Mouse (Mus musculus): Measurements from ENCODE around the gene Myh7. TPM values are rescaled to one million over a fixed set of nuclear protein-coding genes. Genes with fewer than 3 reads are reported as not detected.

The Myh7 gene
- polyA plus RNA-seq (2015; fragmentation: Illumina TruSeq; extraction: RNeasy Lipid Tissue Mini Kit (QIAGEN cat#74804); ENCODE audit: insufficient read depth, low read depth, low replicate concordance): not detected

DNA sequence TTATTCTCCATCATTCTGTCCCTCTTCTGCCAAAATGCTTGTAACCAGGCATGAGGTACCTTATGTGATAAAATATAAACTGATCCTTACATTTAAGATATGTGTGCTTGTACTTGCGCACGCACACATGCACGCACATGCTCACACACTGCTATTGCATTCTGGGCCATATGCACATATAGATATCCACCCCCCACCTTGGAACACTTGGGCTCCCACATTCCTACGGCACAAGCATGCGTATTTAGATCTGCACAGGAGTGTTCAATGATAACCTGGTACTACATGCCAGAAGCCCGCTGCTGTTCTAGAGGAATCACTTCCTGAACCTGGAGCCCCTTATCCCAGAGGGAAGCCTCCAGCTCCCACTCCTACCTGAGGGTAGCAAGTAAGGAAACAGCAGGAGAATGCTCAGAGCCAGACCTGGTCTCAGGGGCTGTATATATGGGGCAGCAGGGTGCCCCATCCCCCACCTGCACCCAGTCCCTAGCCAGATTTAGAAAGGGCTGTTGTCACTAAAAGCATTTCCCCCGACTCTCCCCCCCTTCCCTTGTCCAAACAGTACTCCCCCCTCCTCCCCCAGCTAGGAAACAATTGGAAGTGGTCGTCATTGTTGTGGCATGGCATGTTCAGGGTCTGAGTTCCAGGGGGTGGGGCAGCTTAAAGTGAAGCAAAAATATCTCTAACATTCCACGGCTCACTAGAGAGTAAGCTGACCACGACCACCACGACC lies at the start of gene Myh7:
TSS of gene Myh7 (minus strand) at position 491 of the 733 bp plus-strand sequence.

DNA sequence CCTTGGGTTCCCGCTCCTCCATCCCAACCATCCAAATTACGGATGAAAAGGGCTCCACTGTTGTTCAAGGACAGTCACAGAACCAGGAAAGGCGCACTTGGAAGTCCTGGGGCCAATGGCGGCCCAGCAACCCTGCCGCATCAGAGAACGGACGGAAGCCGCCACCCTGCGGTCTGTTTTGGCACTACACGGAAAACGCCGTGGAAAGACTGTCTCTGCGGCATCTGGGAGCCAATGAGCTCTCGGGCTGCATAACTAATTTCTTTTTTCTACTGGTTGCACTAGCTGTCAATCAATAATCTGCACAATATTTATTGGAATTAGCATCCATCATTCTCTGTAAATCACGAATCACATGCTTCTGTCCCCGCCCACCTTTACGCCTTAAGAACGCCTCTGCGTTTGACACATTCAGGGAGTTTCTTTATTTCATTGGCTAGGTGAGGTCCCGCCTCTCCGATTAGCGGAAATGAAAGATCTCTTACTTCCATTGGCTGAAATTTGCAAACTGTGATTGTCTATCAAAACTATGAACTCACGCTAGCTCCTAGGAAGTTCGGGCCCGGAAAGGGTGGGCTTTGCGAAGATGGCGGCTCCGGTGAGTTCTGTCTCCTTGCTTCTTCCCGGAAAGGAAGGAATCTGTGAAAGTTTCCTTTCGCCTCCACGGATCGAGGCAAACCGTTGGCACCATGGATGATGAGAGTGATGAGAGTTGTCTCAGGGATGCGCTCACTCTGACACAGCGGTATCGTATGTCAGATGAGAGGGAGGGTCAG lies 20.8 kb upstream of the Myh7 start, which contains the start of gene Ngdn:
TSS of gene Ngdn (plus strand) at position 464 of the 776 bp plus-strand sequence.

DNA sequence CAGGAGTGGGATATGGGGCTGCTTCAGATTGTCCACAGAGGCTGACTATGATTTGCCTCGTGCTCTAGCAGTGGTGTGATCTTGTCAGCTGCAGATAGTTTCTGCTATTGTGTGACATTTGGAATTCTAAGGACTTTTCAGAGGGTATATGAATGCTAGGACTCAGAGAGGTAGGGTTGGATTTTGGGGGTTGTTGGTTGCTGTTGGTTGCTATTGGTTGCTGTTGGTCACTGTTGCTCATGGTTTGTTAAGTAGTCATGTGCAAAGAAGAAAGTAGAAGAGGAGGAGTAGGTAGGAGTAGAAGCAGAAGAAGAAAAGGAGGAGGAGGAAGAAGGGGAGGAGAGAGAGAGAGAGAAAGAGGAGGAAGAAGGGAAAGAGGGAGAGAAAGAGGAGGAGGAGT lies 17.8 kb downstream of the Myh7 start, which contains the start of gene Gm17428:
TSS of gene Gm17428 (plus strand) at position 301 of the 400 bp plus-strand sequence.

DNA sequence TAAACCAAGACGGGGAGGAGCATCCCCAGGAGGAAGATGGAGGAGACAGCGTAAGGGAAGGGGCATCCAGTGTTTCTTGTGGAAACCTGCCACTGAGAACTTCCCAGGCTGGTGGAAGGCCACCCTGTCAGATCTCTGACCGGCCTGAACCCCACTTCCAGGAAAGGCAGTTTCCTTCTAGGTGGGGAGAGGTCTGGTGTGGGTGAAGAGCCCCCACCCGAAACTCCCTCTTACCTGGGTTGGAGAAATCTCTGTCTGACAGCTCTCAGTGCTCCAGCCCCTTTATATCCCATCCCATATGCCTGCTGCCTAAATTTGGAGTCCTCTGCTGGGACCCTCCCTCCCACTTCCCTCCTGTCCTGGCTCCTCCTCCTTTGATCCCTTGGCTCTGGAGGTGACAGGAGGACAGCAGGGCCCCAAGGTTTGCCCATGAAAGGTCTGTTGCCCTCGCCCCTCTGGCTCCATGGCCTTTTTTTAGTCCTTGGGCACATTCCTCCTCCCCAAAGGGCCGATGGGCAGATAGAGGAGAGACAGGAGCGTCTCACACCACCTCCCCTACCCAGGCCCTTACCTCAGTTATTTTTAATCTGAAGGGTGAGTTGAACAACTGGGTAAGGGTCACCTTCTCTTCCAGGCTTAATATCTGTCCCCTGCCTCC lies 28.0 kb downstream of the Myh7 start, which contains the start of gene Myh6:
TSS of gene Myh6 (minus strand) at position 608 of the 658 bp plus-strand sequence.

DNA sequence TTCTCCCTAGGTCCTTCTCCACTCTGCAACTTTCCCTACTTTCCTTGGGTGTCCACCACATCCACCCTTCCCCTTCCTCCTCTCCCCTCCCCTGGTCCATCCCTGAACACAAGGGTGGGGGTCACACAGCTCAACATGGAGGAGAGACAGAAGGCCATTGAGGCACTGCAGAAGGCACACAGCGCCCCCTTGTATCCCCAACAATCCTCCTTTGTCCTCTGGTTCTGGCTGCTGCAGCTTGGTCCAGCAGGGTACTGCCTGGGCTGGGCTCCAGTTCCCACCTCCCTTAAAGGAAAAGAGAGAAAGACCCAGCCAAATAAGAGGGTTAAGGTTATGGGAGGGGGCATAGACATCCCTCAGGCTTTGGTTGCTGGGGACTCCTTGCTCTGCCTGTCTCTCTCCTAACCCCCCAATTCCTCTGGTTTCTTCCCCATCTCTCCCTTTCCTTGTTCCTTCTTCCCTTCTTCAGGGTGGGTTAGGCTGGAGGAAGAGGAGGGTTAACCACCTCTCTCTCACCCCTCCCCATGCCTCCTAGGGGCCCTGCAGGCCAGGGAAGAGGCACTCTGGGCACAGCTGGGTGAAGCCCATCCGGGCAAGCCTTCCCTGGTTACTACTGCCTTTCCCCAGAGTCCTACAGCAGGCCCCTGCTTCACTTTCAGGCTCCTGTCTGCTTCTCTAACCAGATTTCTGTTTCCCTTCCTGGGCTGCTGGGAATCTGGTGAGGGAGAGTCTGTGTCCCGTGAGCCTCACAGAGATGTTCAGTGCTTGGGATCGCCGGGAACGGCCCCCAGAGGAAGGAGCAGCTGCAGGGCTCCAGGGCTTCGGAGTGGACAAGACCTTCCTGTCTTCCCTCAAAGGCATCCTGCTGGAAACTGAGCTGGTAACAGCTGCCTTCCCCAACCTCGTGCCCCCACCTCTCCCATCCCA lies 58.3 kb downstream of the Myh7 start, which contains the start of gene Cmtm5:
TSS of gene Cmtm5 (plus strand) at position 358 of the 927 bp plus-strand sequence.

DNA sequence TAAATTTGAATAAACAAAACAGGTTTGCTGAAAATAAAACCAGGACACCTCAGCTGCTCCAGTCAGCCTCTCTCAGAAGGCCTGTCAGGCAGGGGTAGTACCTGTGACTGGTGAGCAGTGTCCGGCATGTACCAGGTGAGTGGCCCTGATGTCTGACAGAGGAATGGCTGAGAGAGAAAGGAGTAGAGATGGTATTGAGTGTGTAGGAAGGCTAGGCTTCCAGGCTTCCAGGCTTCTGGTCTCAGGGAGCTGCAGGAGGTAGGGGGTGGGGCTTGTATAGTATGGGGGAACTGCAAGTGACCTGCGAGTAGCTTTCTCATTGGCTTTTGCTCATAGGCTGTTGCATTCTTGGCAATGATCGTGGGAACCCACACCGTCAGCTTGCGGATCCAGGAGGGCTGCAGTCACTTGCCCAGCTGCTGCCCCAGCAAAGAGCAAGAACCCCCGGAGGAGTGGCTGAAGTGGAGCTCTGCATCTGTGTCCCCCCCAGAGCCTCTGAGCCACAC lies 61.7 kb downstream of the Myh7 start, which contains the start of gene Il25:
TSS of gene Il25 (plus strand) at position 51 of the 506 bp plus-strand sequence.

DNA sequence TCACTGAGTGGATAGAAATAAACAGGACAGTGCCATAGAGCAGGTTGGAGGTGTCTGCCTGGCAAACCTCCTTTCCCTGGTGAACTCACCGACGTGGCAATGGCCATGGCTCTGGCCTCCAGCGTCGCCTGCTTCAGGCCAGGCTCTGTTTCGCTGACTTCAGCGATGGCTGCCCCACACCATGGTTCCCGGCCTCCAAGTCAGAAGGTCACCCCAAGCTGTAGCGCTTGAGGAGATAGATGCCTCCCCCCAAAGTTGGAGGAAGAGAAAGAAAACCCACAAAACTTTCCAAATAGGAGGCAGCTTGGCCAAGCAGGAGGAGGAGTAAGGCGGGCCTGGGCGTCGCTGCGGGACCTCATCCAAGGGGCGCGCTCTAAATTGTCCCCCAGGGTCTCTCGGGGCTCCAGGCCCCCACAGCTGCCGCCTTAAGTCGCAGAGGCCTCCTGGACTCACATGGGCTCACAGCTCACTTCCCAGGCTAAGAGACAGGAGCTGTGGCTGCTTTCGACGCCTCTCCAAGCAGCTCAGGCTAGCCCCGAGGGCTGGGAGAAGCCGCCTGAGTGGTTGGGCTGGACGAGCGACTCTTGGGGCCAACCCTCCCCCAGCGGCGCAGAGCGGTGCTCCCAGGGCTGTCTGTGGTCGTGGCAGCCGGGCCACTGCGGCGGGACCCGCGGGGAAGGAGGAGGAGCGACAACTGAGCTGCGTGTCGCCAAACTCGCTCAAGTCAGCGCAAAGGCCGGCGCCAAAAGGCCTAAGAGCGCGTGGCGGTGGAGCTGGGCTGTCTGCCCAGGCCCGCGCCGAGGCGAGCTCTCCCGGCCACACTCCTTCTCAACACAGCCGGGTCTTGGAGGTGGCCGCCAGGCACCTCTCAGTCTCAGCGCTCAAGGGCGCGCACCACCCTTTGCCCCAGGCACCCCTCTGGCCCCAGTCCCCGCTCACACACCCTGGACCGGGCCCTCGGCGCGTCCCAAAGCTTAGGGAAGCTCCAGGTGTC lies 68.8 kb downstream of the Myh7 start, which contains the start of gene Efs:
TSS of gene Efs (minus strand) at position 778 of the 994 bp plus-strand sequence.

Other genes starting within 250 kb of the Myh7 start
- gene Slc7a8, start 212.7 kb downstream of the Myh7 start, polyA plus RNA-seq (2015; fragmentation: Illumina TruSeq; extraction: RNeasy Lipid Tissue Mini Kit (QIAGEN cat#74804); ENCODE audit: insufficient read depth, low read depth, low replicate concordance): 30.4 TPM
- not detected for gene Rnf212b, start 180.5 kb downstream of the Myh7 start, polyA plus RNA-seq (2015; fragmentation: Illumina TruSeq; extraction: RNeasy Lipid Tissue Mini Kit (QIAGEN cat#74804); ENCODE audit: insufficient read depth, low read depth, low replicate concordance)
- 2.0 TPM for gene Homez, start 123.7 kb downstream of the Myh7 start, polyA plus RNA-seq (2015; fragmentation: Illumina TruSeq; extraction: RNeasy Lipid Tissue Mini Kit (QIAGEN cat#74804); ENCODE audit: insufficient read depth, low read depth, low replicate concordance)
- gene Ppp1r3e, start 117.1 kb downstream of the Myh7 start, polyA plus RNA-seq (2015; fragmentation: Illumina TruSeq; extraction: RNeasy Lipid Tissue Mini Kit (QIAGEN cat#74804); ENCODE audit: insufficient read depth, low read depth, low replicate concordance): 5.1 TPM
- 10.9 TPM for gene Bcl2l2, start 111.2 kb downstream of the Myh7 start, polyA plus RNA-seq (2015; fragmentation: Illumina TruSeq; extraction: RNeasy Lipid Tissue Mini Kit (QIAGEN cat#74804); ENCODE audit: insufficient read depth, low read depth, low replicate concordance)
- not detected for gene Gm20521, start 111.2 kb downstream of the Myh7 start, polyA plus RNA-seq (2015; fragmentation: Illumina TruSeq; extraction: RNeasy Lipid Tissue Mini Kit (QIAGEN cat#74804); ENCODE audit: insufficient read depth, low read depth, low replicate concordance)
- gene Pabpn1, start 102.1 kb downstream of the Myh7 start, polyA plus RNA-seq (2015; fragmentation: Illumina TruSeq; extraction: RNeasy Lipid Tissue Mini Kit (QIAGEN cat#74804); ENCODE audit: insufficient read depth, low read depth, low replicate concordance): 68.9 TPM
- gene Slc22a17, start 81.5 kb downstream of the Myh7 start, polyA plus RNA-seq (2015; fragmentation: Illumina TruSeq; extraction: RNeasy Lipid Tissue Mini Kit (QIAGEN cat#74804); ENCODE audit: insufficient read depth, low read depth, low replicate concordance): 21.4 TPM
- 2.7 TPM for gene Efs, start 68.5 kb downstream of the Myh7 start, polyA plus RNA-seq (2015; fragmentation: Illumina TruSeq; extraction: RNeasy Lipid Tissue Mini Kit (QIAGEN cat#74804); ENCODE audit: insufficient read depth, low read depth, low replicate concordance)
- not detected for gene Il25, start 61.9 kb downstream of the Myh7 start, polyA plus RNA-seq (2015; fragmentation: Illumina TruSeq; extraction: RNeasy Lipid Tissue Mini Kit (QIAGEN cat#74804); ENCODE audit: insufficient read depth, low read depth, low replicate concordance)
- gene Cmtm5, start 58.4 kb downstream of the Myh7 start, polyA plus RNA-seq (2015; fragmentation: Illumina TruSeq; extraction: RNeasy Lipid Tissue Mini Kit (QIAGEN cat#74804); ENCODE audit: insufficient read depth, low read depth, low replicate concordance): 1.1 TPM
- gene Myh6, start 27.7 kb downstream of the Myh7 start, polyA plus RNA-seq (2015; fragmentation: Illumina TruSeq; extraction: RNeasy Lipid Tissue Mini Kit (QIAGEN cat#74804); ENCODE audit: insufficient read depth, low read depth, low replicate concordance): 1.1 TPM
- gene Gm17428, start 17.7 kb downstream of the Myh7 start, polyA plus RNA-seq (2015; fragmentation: Illumina TruSeq; extraction: RNeasy Lipid Tissue Mini Kit (QIAGEN cat#74804); ENCODE audit: insufficient read depth, low read depth, low replicate concordance): not detected
- 11.8 TPM for gene Ngdn, start 20.8 kb upstream of the Myh7 start, polyA plus RNA-seq (2015; fragmentation: Illumina TruSeq; extraction: RNeasy Lipid Tissue Mini Kit (QIAGEN cat#74804); ENCODE audit: insufficient read depth, low read depth, low replicate concordance)
- 2.1 TPM for gene Zfhx2, start 97.7 kb upstream of the Myh7 start, polyA plus RNA-seq (2015; fragmentation: Illumina TruSeq; extraction: RNeasy Lipid Tissue Mini Kit (QIAGEN cat#74804); ENCODE audit: insufficient read depth, low read depth, low replicate concordance)
- gene Thtpa, start 100.2 kb upstream of the Myh7 start, polyA plus RNA-seq (2015; fragmentation: Illumina TruSeq; extraction: RNeasy Lipid Tissue Mini Kit (QIAGEN cat#74804); ENCODE audit: insufficient read depth, low read depth, low replicate concordance): 4.2 TPM
- gene Ap1g2, start 112.0 kb upstream of the Myh7 start, polyA plus RNA-seq (2015; fragmentation: Illumina TruSeq; extraction: RNeasy Lipid Tissue Mini Kit (QIAGEN cat#74804); ENCODE audit: insufficient read depth, low read depth, low replicate concordance): 24.3 TPM
- 0.72 TPM for gene Jph4, start 122.3 kb upstream of the Myh7 start, polyA plus RNA-seq (2015; fragmentation: Illumina TruSeq; extraction: RNeasy Lipid Tissue Mini Kit (QIAGEN cat#74804); ENCODE audit: insufficient read depth, low read depth, low replicate concordance)
- not detected for gene Dhrs2, start 227.4 kb upstream of the Myh7 start, polyA plus RNA-seq (2015; fragmentation: Illumina TruSeq; extraction: RNeasy Lipid Tissue Mini Kit (QIAGEN cat#74804); ENCODE audit: insufficient read depth, low read depth, low replicate concordance)